Mouse (Mus musculus): ENCODE results near the gene Olfr1418. TPM values are rescaled to one million over a fixed set of nuclear protein-coding genes. Genes with fewer than 3 reads are reported as not detected.

Olfr1418 gene
- total and polyA plus RNA-seq, 3 experiments = not detected

DNA sequence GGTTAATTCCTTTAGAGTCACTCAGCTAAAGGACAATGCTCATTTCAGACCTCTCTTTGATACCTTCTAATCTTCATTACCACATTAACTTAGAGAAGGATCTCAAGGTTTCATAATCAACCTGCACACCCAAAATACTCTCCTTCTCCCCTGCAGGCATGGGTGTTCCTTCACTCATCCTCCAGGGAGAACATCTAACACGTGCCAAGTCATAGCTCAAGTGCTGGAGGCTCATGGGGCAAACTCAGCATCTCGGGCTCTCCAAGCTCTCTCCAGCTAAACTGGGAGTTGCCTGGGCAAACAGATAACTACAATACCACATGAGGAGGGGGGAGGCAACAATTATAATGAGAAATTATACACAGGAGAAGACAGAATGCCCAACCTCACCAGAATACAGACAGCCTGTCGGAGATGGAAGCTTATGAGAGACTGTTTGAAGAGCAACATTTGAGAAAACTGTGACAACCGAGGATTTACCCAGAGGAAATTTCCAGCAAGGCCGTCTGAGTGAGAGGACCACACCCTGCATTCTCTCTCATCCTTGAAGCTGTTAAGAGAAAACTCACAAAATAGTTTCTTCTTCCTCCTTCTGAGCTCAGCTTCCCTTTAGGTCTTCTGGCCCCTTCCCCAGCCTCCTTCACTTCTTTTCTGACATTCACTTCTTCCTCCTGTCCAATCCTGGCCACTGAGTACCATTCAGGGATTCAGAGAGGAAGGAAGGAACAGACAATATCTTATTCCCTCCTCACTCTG, 50.7 kb downstream of the Olfr1418 start:
- dilution Hi-C loops (cut with MboI; ENCODE audit: extremely low pct_ligation_motif_present, extremely low pct_unique_long_range_greater_than_20kb, low sequenced_read_pairs) = no loop called here
- no peak for DNase-seq (ENCODE audit: extremely low read depth)
- H3K79me2 ChIP-seq (replicated peaks; ENCODE audit: control insufficient read depth, extremely low read depth, insufficient read depth, poor library complexity, severe bottlenecking) = no peaks in the 10 kb centered on the region
- in situ Hi-C loops (cut with MboI; ENCODE audit: low pct_ligation_motif_present, low pct_unique_long_range_greater_than_20kb, low sequenced_read_pairs) = no loop called here
- no peak overlapping the region for H3K27ac ChIP-seq (ENCODE audit: insufficient read depth, low read depth)
- H3K9me3 ChIP-seq (replicated peaks; ENCODE audit: low read length) = no peaks in the 10 kb centered on the region
- TF ChIP-seq MAZ (IDR thresholded peaks at IDR 0.05; ENCODE audit: low read depth, low read length) = no peak
- H3K4me2 ChIP-seq (ENCODE audit: insufficient read depth, low read depth, poor library complexity, severe bottlenecking) = no peak overlapping the region
- no peak overlapping the region for H3K4me3 ChIP-seq (replicated peaks in 1 of 3; ENCODE audit: low read depth in 2 of 3, low read length in 2 of 3, poor library complexity in 1 of 3)
- no peaks in the 10 kb centered on the region for H3K36me3 ChIP-seq (replicated peaks in 1 of 2; ENCODE audit: control insufficient read depth in 1 of 2, insufficient read depth in 1 of 2, low read length in 1 of 2)
- no peaks in the 10 kb centered on the region for H3K4me1 ChIP-seq (ENCODE audit: control insufficient read depth in 1 of 2, insufficient read depth in 2 of 2)
- H3K27me3 ChIP-seq (replicated peaks) = peaks cover 5% of the 10 kb centered on the region
- no peak overlapping the region for H3K9ac ChIP-seq (ENCODE audit: insufficient read depth, low read depth)

DNA sequence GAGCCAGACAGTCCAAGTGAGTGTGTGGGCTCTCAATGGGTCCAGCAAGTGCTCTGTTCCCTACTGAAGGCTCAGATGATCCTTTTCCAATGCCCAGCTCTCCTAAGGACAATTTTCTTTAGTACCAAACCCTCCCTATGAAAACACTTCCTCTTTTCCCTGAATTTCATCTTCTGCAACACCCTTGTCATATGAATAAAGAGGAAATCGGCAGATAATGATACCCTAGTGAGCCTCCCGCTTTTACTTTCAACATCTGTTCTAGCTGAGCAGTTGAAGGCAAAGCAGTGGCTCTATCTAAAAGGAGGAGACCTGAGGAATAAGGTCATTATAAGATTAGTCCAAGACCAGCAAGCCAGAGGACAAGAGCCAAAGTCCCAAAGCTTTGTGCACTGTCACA, 52.4 kb downstream of the Olfr1418 start:
- DNase-seq (ENCODE audit: extremely low read depth) = no peak
- Histone ChIP-seq H3K79me2 (replicated peaks; ENCODE audit: control insufficient read depth, extremely low read depth, insufficient read depth, poor library complexity, severe bottlenecking) (no peaks in the 10 kb centered on the region), H3K36me3 (replicated peaks in 1 of 2; ENCODE audit: control insufficient read depth in 1 of 2, insufficient read depth in 1 of 2, low read length in 1 of 2) (no peaks in the 10 kb centered on the region), H3K27me3 (replicated peaks) (no peaks in the 10 kb centered on the region), H3K9ac (ENCODE audit: insufficient read depth, low read depth) (no peak overlapping the region), H3K27ac (ENCODE audit: insufficient read depth, low read depth) (no peak overlapping the region), H3K4me1 (ENCODE audit: control insufficient read depth in 1 of 2, insufficient read depth in 2 of 2) (no peaks in the 10 kb centered on the region), H3K9me3 (replicated peaks; ENCODE audit: low read length) (no peaks in the 10 kb centered on the region), H3K4me2 (ENCODE audit: insufficient read depth, low read depth, poor library complexity, severe bottlenecking) (no peak overlapping the region), H3K4me3 (replicated peaks in 1 of 3; ENCODE audit: low read depth in 2 of 3, low read length in 2 of 3, poor library complexity in 1 of 3) (no peak overlapping the region)
- dilution Hi-C loops (cut with MboI; ENCODE audit: extremely low pct_ligation_motif_present, extremely low pct_unique_long_range_greater_than_20kb, low sequenced_read_pairs) (no loop called here), in situ Hi-C loops (cut with MboI; ENCODE audit: low pct_ligation_motif_present, low pct_unique_long_range_greater_than_20kb, low sequenced_read_pairs) (no loop called here)
- TF ChIP-seq EP300 (IDR thresholded peaks at IDR 0.05; ENCODE audit: low read length) (no peak), MAZ (IDR thresholded peaks at IDR 0.05; ENCODE audit: low read depth, low read length) (no peak)

DNA sequence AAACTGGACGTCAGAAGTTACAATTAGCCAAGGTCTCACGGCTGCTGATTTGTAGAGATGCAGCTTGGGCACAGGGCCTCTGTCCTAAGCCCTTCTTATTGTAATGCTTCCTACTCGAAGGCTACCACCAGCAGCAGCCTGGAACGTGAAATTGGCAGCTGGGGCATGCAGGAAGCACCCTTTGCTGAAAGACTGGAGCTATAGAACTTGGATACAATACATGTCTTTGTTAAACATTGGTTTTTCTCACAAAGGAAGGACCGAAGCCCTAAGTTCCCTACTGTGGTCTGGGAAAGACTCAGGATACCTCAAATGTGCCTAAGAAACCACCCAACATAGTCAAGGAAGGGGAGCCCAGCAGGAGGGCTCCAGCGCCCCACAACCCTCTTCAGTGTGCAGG, 53.0 kb downstream of the Olfr1418 start:
- Histone ChIP-seq H3K79me2 (replicated peaks; ENCODE audit: control insufficient read depth, extremely low read depth, insufficient read depth, poor library complexity, severe bottlenecking) (no peaks in the 10 kb centered on the region), H3K9ac (ENCODE audit: insufficient read depth, low read depth) (no peak overlapping the region), H3K27ac (ENCODE audit: insufficient read depth, low read depth) (no peak overlapping the region), H3K4me2 (ENCODE audit: insufficient read depth, low read depth, poor library complexity, severe bottlenecking) (no peak overlapping the region), H3K9me3 (replicated peaks; ENCODE audit: low read length) (no peaks in the 10 kb centered on the region), H3K36me3 (replicated peaks in 1 of 2; ENCODE audit: control insufficient read depth in 1 of 2, insufficient read depth in 1 of 2, low read length in 1 of 2) (no peaks in the 10 kb centered on the region), H3K4me3 (replicated peaks in 1 of 3; ENCODE audit: low read depth in 2 of 3, low read length in 2 of 3, poor library complexity in 1 of 3) (no peak overlapping the region), H3K4me1 (ENCODE audit: control insufficient read depth in 1 of 2, insufficient read depth in 2 of 2) (no peaks in the 10 kb centered on the region), H3K27me3 (replicated peaks) (no peaks in the 10 kb centered on the region)
- TF ChIP-seq MEF2A (IDR thresholded peaks at IDR 0.05; ENCODE audit: borderline replicate concordance, low read depth, low read length) = no peak
- no peak for TF ChIP-seq ETS1 (conservative IDR thresholded peaks at IDR 0.05; ENCODE audit: low read depth, low read length)
- TF ChIP-seq NRF1 (IDR thresholded peaks at IDR 0.05; ENCODE audit: low read depth, low read length) = no peak
- TF ChIP-seq IRF4 (IDR thresholded peaks at IDR 0.05; ENCODE audit: low read depth, low read length) = no peak
- TF ChIP-seq NELFE (IDR thresholded peaks at IDR 0.05; ENCODE audit: low read depth, low read length) = no peak
- TF ChIP-seq RAD21 (IDR thresholded peaks at IDR 0.05; ENCODE audit: low read depth, low read length) = no peak
- no peak for TF ChIP-seq ZNF384 (IDR thresholded peaks at IDR 0.05; ENCODE audit: low read depth, low read length)
- TF ChIP-seq MYC (IDR thresholded peaks at IDR 0.05; ENCODE audit: low read depth, low read length) = no peak
- TF ChIP-seq MAX (IDR thresholded peaks at IDR 0.05; ENCODE audit: low read length) = no peak
- DNase-seq (ENCODE audit: extremely low read depth) = no peak
- dilution Hi-C loops (cut with MboI; ENCODE audit: extremely low pct_ligation_motif_present, extremely low pct_unique_long_range_greater_than_20kb, low sequenced_read_pairs) (no loop called here), in situ Hi-C loops (cut with MboI; ENCODE audit: low pct_ligation_motif_present, low pct_unique_long_range_greater_than_20kb, low sequenced_read_pairs) (no loop called here)
